Mouse (Mus musculus): ENCODE data around the gene Gm13941.

DNA sequence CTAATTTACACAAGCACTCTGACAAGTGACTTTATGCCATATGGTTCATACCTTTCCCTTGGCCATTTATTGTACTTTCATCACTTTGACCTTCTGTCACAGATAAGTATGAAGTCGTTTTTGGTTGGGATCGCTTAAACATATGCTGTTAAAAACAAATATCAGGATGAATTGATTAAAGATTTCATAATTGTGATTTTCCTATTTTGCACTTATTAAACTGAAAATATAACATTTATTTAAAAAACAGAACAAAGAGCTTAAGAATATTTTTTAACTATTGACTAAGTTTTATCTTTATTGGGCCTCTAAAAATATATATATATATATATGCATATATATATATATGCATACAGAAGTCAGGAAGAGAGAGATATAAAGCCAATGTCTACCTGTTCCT lies 47.1 kb upstream of the Gm13941 start, which contains the start of gene Gm15130:
- TF ChIP-seq USF1 (IDR thresholded peaks at IDR 0.05; ENCODE audit: low read depth) (no peak), CTCF (IDR thresholded peaks at IDR 0.05; ENCODE audit: control insufficient read depth, insufficient read depth, insufficient read length) (no peak), MYOG (IDR thresholded peaks at IDR 0.05; ENCODE audit: control insufficient read depth, extremely low read depth, insufficient read length) (no peak), MAX (IDR thresholded peaks at IDR 0.05) (no peak), CEBPB (IDR thresholded peaks at IDR 0.05; ENCODE audit: low read depth) (no peak), MYOD1 (IDR thresholded peaks at IDR 0.05; ENCODE audit: control insufficient read depth, insufficient read length, low read depth) (no peak)

Measured in C2C12 (cell line).